Mouse (Mus musculus) intestine, embryonic 14.5 days (tissue): ENCODE data around the gene Lrch3. TPM values are rescaled to one million over a fixed set of nuclear protein-coding genes. Genes with fewer than 3 reads are reported as not detected.
"Not testable (repeated sequence)": the region's sequence is repeated elsewhere in the genome, so short reads cannot be mapped to it uniquely, and the experiment has no call there.

Experiments
- ATAC-seq: fragments of 200-750 bp; cut with Nextera tagmentation; replicated peaks from 2 replicates; pipeline ENCODE4 v1.8.0; 2017; ENCODE audit warnings: low read depth, moderate number of reproducible peaks, moderate TSS enrichment, moderate library complexity; ENCODE audit not compliant: low FRiP score, low TSS enrichment
- DNase-seq: peaks from one replicate; pipeline ENCODE4 v3.0.0-alpha.2; 2018; ENCODE audit warnings: low spot score
- H3K27ac ChIP-seq: fragments of 300-500 bp; sonication (generic); 2 replicates; pipeline ENCODE4 v1.5.1; 2014; ENCODE audit warnings: low read depth, mild to moderate bottlenecking, control low read depth
- H3K27me3 ChIP-seq: fragments of 300-500 bp; sonication (generic); replicated peaks from 2 replicates; pipeline ENCODE4 v1.6.1; 2014; ENCODE audit warnings: low read length, control low read depth; ENCODE audit not compliant: control insufficient read depth, insufficient read depth
- H3K36me3 ChIP-seq: fragments of 300-500 bp; sonication (generic); 2 replicates; pipeline ENCODE4 v1.6.1; 2014; ENCODE audit warnings: low read length, control low read depth; ENCODE audit not compliant: control insufficient read depth, insufficient read depth
- H3K4me1 ChIP-seq: fragments of 300-500 bp; sonication (generic); replicated peaks from 2 replicates; pipeline ENCODE4 v1.6.1; 2014; ENCODE audit warnings: low read length, control low read depth, mixed read lengths; ENCODE audit not compliant: control insufficient read depth, insufficient read depth
- H3K4me2 ChIP-seq: fragments of 300-500 bp; sonication (generic); 2 replicates; pipeline ENCODE4 v1.6.1; 2014; ENCODE audit warnings: low read length
- H3K4me3 ChIP-seq: fragments of 300-500 bp; sonication (generic); 2 replicates; pipeline ENCODE4 v1.5.1; 2014; ENCODE audit warnings: low read depth, low read length, control low read depth, mixed read lengths
- H3K9ac ChIP-seq: fragments of 300-500 bp; sonication (generic); 2 replicates; pipeline ENCODE4 v1.6.1; 2014; ENCODE audit warnings: mild to moderate bottlenecking, low read length
- H3K9me3 ChIP-seq: fragments of 300-500 bp; sonication (generic); 2 replicates; pipeline ENCODE4 v1.6.1; 2016; ENCODE audit warnings: low read length, control low read depth; ENCODE audit not compliant: control insufficient read depth
- WGBS: fragments of 180-500 bp; shearing (Covaris S2); extraction: QIAGEN DNeasy Blood & Tissue Kit; methylation state at CpG from one replicate; pipeline ENCODE4 v1.1.7; 2014; 5-methylcytosine and 5-hydroxymethylcytosine counted together
- polyA plus RNA-seq: library from polyadenylated mRNA; unstranded; fragments of >200 nt; fragmentation: Nextera tagmentation; extraction: Ambion mirVana; gene quantifications from 2 replicates; pipeline ENCODE4 v1.2.1, GENCODE M21; 2014

The Lrch3 gene
- polyA plus RNA-seq, 1 experiment from 2014 or later: 22.1 TPM

GRCm38 (mm10) chr16:33056095-33056785 is 142.3 kb downstream of the Lrch3 start, which contains the start of the genes Iqcg and Rpl35a:
Gene Iqcg, minus strand, starts transcription at chr16:33056218.
Gene Rpl35a, plus strand, starts transcription at chr16:33056453.
- H3K9ac ChIP-seq: peak within 1 kb of the TSS; percentile 96
- peak within 1 kb of the TSS; percentile 95 for H3K4me3 ChIP-seq
- DNase-seq (peak; percentile 97), ATAC-seq (peak; percentile 90)
- no peaks in the 10 kb centered on the region for H3K9me3 ChIP-seq
- H3K27me3 ChIP-seq: no peaks in the 10 kb centered on the region
- peak within 1 kb of the TSS; percentile 87 for H3K27ac ChIP-seq
- peaks cover 33% of the 10 kb centered on the region for H3K36me3 ChIP-seq
- under 1% methylated on average over 47 of the region's 47 CpGs for WGBS
- peaks cover 12% of the 10 kb centered on the region; the same call in 1 of the 2 replicates for H3K4me1 ChIP-seq
- peak within 1 kb of the TSS; percentile 79 for H3K4me2 ChIP-seq

GRCm38 (mm10) chr16:33056786-33057185 is 142.9 kb downstream of the Lrch3 start:
- under 1% methylated on average over 24 of the region's 24 CpGs for WGBS
- Histone ChIP-seq H3K27me3 (no peaks in the 10 kb centered on the region), H3K4me1 (peaks cover 12% of the 10 kb centered on the region; the same call in 1 of the 2 replicates), H3K36me3 (peaks cover 33% of the 10 kb centered on the region), H3K9me3 (no peaks in the 10 kb centered on the region), H3K9ac (peak overlapping the region; percentile 96), H3K4me3 (peak overlapping the region; percentile 95), H3K27ac (peak overlapping the region; percentile 87), H3K4me2 (peak overlapping the region; percentile 79)
- DNase-seq: no peak
- ATAC-seq: no peak

GRCm38 (mm10) chr16:33058033-33058432 is 144.1 kb downstream of the Lrch3 start:
- peaks cover 12% of the 10 kb centered on the region; the same call in 1 of the 2 replicates for H3K4me1 ChIP-seq
- peak overlapping the region; percentile 79 for H3K4me2 ChIP-seq
- no peaks in the 10 kb centered on the region for H3K27me3 ChIP-seq
- peak overlapping the region; percentile 96; the same call in 1 of the 2 replicates for H3K9ac ChIP-seq
- H3K9me3 ChIP-seq: no peaks in the 10 kb centered on the region
- DNase-seq (no peak), ATAC-seq (no peak)
- H3K36me3 ChIP-seq: peaks cover 33% of the 10 kb centered on the region
- peak overlapping the region; percentile 95 for H3K4me3 ChIP-seq
- H3K27ac ChIP-seq: no peak overlapping the region
- WGBS: 89% methylated on average over 16 of the region's 16 CpGs

- not testable (repeated sequence) for DNase-seq, H3K9ac ChIP-seq, H3K27ac ChIP-seq, ATAC-seq, H3K4me3 ChIP-seq, H3K27me3 ChIP-seq, H3K9me3 ChIP-seq
- WGBS: 86% methylated on average over 9 of the region's 9 CpGs
- Histone ChIP-seq H3K4me2 (peak overlapping the region; percentile 79; the same call in 1 of the 2 replicates), H3K36me3 (peaks cover 33% of the 10 kb centered on the region), H3K4me1 (peaks cover 15% of the 10 kb centered on the region; the same call in 1 of the 2 replicates)
Measured at GRCm38 (mm10) chr16:33058656-33059055, 144.8 kb downstream of the Lrch3 start.

- H3K9ac ChIP-seq: 0 out of 2 replicates have a peak overlapping the region, but pooled peaks have one; percentile 10
Measured at GRCm38 (mm10) chr16:33059471-33059870, 145.6 kb downstream of the Lrch3 start.

GRCm38 (mm10) chr16:33060926-33061325 is 147.0 kb downstream of the Lrch3 start:
- H3K4me1 ChIP-seq: peaks cover 15% of the 10 kb centered on the region; the same call in 1 of the 2 replicates
- 77% methylated on average over 2 of the region's 2 CpGs for WGBS
- peaks cover 33% of the 10 kb centered on the region for H3K36me3 ChIP-seq
- no peak overlapping the region for H3K27ac ChIP-seq
- ATAC-seq (no peak), DNase-seq (no peak)
- no peaks in the 10 kb centered on the region for H3K27me3 ChIP-seq
- no peak overlapping the region for H3K4me3 ChIP-seq
- H3K9me3 ChIP-seq: no peaks in the 10 kb centered on the region
- H3K4me2 ChIP-seq: no peak overlapping the region
- H3K9ac ChIP-seq: no peak overlapping the region

More at GRCm38 (mm10) chr16:33059471-33059870, 145.6 kb downstream of the Lrch3 start:
- Histone ChIP-seq H3K27me3 (no peaks in the 10 kb centered on the region), H3K36me3 (peaks cover 33% of the 10 kb centered on the region), H3K4me1 (peaks cover 15% of the 10 kb centered on the region; the same call in 1 of the 2 replicates), H3K4me2 (no peak overlapping the region), H3K9me3 (no peaks in the 10 kb centered on the region), H3K4me3 (no peak overlapping the region), H3K27ac (no peak overlapping the region)
- 88% methylated on average over 1 of the region's 1 CpGs for WGBS
- ATAC-seq: no peak
- no peak for DNase-seq

GRCm38 (mm10) chr16:33061400-33061799 is 147.5 kb downstream of the Lrch3 start:
- no peak for ATAC-seq
- H3K27me3 ChIP-seq: no peaks in the 10 kb centered on the region
- H3K9me3 ChIP-seq: no peaks in the 10 kb centered on the region
- peaks cover 33% of the 10 kb centered on the region for H3K36me3 ChIP-seq
- no peak overlapping the region for H3K9ac ChIP-seq
- 0 out of 2 replicates have a peak overlapping the region, but pooled peaks have one; percentile 61 for H3K27ac ChIP-seq
- H3K4me1 ChIP-seq: peaks cover 15% of the 10 kb centered on the region; the same call in 1 of the 2 replicates
- DNase-seq: no peak
- H3K4me3 ChIP-seq: 0 out of 2 replicates have a peak overlapping the region, but pooled peaks have one; percentile 74
- peak overlapping the region; percentile 69 for H3K4me2 ChIP-seq
- 49% methylated on average over 11 of the region's 11 CpGs for WGBS

GRCm38 (mm10) chr16:33062024-33062681 is 148.3 kb downstream of the Lrch3 start, which contains the start of gene Lmln:
Gene Lmln, plus strand, starts transcription at chr16:33062521.
- H3K27me3 ChIP-seq: no peaks in the 10 kb centered on the region
- peak within 1 kb of the TSS; percentile 61 for H3K27ac ChIP-seq
- WGBS: under 1% methylated on average over 58 of the region's 64 CpGs
- H3K9ac ChIP-seq: peak within 1 kb of the TSS; percentile 58
- H3K36me3 ChIP-seq: peaks cover 33% of the 10 kb centered on the region
- peak; percentile 92 for DNase-seq
- H3K4me1 ChIP-seq: peaks cover 15% of the 10 kb centered on the region; the same call in 1 of the 2 replicates
- H3K4me3 ChIP-seq: peak within 1 kb of the TSS; percentile 74
- ATAC-seq: peak; percentile 96
- peak within 1 kb of the TSS; percentile 69 for H3K4me2 ChIP-seq
- no peaks in the 10 kb centered on the region for H3K9me3 ChIP-seq
